Mouse (Mus musculus) midbrain, embryonic 15.5 days (tissue): ENCODE measurements around the gene Atxn7l1. TPM values are rescaled to one million over a fixed set of nuclear protein-coding genes. Genes with fewer than 3 reads are reported as not detected.

Experiments
- ATAC-seq: fragments of 200-750 bp; cut with Nextera tagmentation; replicated peaks from 2 replicates; pipeline ENCODE4 v1.8.0; 2017; ENCODE audit warnings: moderate TSS enrichment
- H3K27ac ChIP-seq: fragments of 300-500 bp; sonication (generic); 2 replicates; pipeline ENCODE4 v1.5.1; 2015; ENCODE audit warnings: mild to moderate bottlenecking, inconsistent platforms
- H3K27me3 ChIP-seq: fragments of 300-500 bp; sonication (generic); replicated peaks from 2 replicates; pipeline ENCODE4 v1.6.1; 2015; ENCODE audit warnings: inconsistent platforms
- H3K36me3 ChIP-seq: fragments of 300-500 bp; sonication (generic); replicated peaks from 2 replicates; pipeline ENCODE4 v1.6.1; 2015; ENCODE audit warnings: inconsistent platforms
- H3K4me1 ChIP-seq: fragments of 300-500 bp; sonication (generic); 2 replicates; pipeline ENCODE4 v1.6.1; 2015; ENCODE audit warnings: inconsistent platforms
- H3K4me2 ChIP-seq: fragments of 300-500 bp; sonication (generic); 2 replicates; pipeline ENCODE4 v1.6.1; 2015; ENCODE audit warnings: inconsistent platforms, mild to moderate bottlenecking, moderate library complexity
- H3K4me3 ChIP-seq: fragments of 300-500 bp; sonication (generic); 2 replicates; pipeline ENCODE4 v1.5.1; 2015; ENCODE audit warnings: mild to moderate bottlenecking, inconsistent platforms
- H3K9ac ChIP-seq: fragments of 300-500 bp; sonication (generic); 2 replicates; pipeline ENCODE4 v1.6.1; 2015; ENCODE audit warnings: mild to moderate bottlenecking, inconsistent platforms
- H3K9me3 ChIP-seq: fragments of 300-500 bp; sonication (generic); 2 replicates; pipeline ENCODE4 v1.6.1; 2016; ENCODE audit warnings: inconsistent platforms
- WGBS: fragments of 180-500 bp; shearing (Covaris S2); methylation state at CpG from one replicate; pipeline ENCODE4 v1.1.7; 2015; ENCODE audit warnings: mixed read lengths; 5-methylcytosine and 5-hydroxymethylcytosine counted together
- polyA plus RNA-seq: library from polyadenylated mRNA; unstranded; fragments of >200 nt; fragmentation: Nextera tagmentation; extraction: Ambion mirVana; gene quantifications from 2 replicates; pipeline ENCODE4 v1.2.1, GENCODE M21; 2015

Gene Atxn7l1
- polyA plus RNA-seq, 1 experiment from 2014 or later, result 24.4 TPM

DNA sequence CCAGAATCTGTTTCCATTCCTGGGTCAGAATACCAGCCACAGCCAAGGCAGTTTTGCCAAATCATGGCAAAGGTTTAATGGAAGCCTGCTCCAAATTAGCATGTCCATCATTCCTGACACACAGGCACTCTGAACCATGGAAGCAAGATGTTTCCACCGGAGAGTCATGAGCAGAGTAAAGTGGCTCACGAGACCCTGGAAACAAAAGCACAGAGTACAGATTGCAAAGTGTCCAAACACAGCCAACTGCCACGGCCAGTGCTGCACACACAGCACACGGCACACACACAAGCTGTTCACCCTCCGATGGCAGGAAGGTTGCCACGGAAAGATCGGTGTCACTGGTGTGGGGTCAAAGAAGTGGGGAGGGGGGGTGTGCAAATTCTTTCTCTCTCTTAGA lies 18.8 kb upstream of the Atxn7l1 start:
- peaks cover 9% of the 10 kb centered on the region; the same call in 1 of the 2 replicates for H3K4me1 ChIP-seq
- H3K9me3 ChIP-seq, result no peaks in the 10 kb centered on the region
- H3K27ac ChIP-seq, result no peak overlapping the region
- H3K36me3 ChIP-seq, result no peaks in the 10 kb centered on the region
- no peak overlapping the region for H3K4me3 ChIP-seq
- 43% methylated on average over 7 of the region's 7 CpGs for WGBS
- no peak overlapping the region for H3K9ac ChIP-seq
- H3K4me2 ChIP-seq, result no peak overlapping the region
- ATAC-seq, result no peak
- H3K27me3 ChIP-seq, result no peaks in the 10 kb centered on the region

DNA sequence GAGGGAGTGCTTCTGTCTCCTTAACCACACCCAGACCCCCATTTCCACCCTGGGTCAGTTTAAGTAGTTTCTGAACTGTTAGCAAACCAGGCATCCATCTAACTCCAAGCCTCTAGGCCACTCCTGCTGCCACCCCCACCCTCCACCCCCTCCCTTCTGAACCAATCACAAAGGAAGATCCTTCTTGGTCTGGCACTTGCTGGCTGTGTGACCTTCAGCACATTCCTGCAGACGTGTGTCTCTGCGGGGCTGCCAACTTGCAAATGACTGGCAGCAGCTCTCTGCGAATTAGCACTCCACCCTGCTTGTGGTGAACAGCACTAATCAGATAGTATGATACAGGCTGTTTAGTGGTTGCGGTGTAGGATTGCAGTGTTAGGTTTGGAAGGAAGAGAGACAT lies 18.1 kb upstream of the Atxn7l1 start:
- Histone ChIP-seq H3K9ac (no peak overlapping the region), H3K27ac (no peak overlapping the region), H3K9me3 (no peaks in the 10 kb centered on the region), H3K4me2 (no peak overlapping the region), H3K4me1 (peaks cover 9% of the 10 kb centered on the region; the same call in 1 of the 2 replicates), H3K4me3 (no peak overlapping the region), H3K27me3 (no peaks in the 10 kb centered on the region), H3K36me3 (no peaks in the 10 kb centered on the region)
- ATAC-seq, result no peak
- 17% methylated on average over 4 of the region's 4 CpGs for WGBS

DNA sequence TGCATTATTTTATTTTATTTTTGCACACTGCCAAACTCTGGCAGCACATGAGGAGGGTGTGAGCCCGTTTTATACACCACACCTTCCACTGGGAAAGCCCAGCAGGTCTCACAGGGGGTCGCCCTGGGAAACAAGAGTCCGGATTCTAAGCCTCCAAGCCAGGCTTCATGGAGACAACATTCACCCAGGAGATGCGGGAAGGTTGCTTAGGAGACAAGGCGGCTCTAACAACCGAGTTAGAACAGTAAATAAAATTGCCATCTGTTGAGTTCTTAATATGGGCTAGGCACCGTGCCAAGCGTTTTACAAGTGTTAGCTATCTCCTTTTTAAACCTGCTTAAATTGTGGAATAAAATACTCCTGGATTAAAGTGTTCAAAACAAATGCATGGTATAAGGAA lies 17.1 kb upstream of the Atxn7l1 start:
- Histone ChIP-seq H3K4me3 (no peak overlapping the region), H3K4me2 (no peak overlapping the region), H3K9me3 (no peaks in the 10 kb centered on the region), H3K9ac (no peak overlapping the region), H3K36me3 (no peaks in the 10 kb centered on the region), H3K27me3 (no peaks in the 10 kb centered on the region), H3K27ac (no peak overlapping the region), H3K4me1 (peaks cover 9% of the 10 kb centered on the region; the same call in 1 of the 2 replicates)
- ATAC-seq, result no peak
- WGBS, result 40% methylated on average over 8 of the region's 8 CpGs

DNA sequence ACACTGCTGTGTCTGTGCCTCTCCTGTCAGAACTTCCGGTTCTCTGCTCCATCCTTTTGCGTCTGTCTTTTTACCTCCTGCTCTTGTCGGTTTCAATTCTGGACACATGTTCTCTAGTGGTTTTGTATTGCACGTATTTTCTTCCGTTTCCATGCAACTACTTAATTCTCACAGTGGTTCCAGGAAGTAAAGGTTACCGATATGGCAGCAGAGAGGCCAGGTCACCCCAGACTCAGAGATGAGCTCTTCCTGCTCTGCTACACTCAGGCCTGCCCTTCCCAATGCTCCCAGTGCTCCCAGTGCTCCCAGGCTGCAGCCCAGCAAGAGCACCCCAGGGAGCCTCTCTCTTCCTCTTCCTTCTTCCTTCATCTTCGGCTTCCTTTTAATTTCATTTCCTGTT lies 15.7 kb upstream of the Atxn7l1 start:
- H3K9ac ChIP-seq, result no peak overlapping the region
- no peak overlapping the region for H3K4me3 ChIP-seq
- H3K36me3 ChIP-seq, result no peaks in the 10 kb centered on the region
- peaks cover 9% of the 10 kb centered on the region; the same call in 1 of the 2 replicates for H3K4me1 ChIP-seq
- no peak for ATAC-seq
- H3K27me3 ChIP-seq, result no peaks in the 10 kb centered on the region
- H3K27ac ChIP-seq, result no peak overlapping the region
- H3K4me2 ChIP-seq, result no peak overlapping the region
- no peaks in the 10 kb centered on the region for H3K9me3 ChIP-seq
- 75% methylated on average over 7 of the region's 7 CpGs for WGBS

DNA sequence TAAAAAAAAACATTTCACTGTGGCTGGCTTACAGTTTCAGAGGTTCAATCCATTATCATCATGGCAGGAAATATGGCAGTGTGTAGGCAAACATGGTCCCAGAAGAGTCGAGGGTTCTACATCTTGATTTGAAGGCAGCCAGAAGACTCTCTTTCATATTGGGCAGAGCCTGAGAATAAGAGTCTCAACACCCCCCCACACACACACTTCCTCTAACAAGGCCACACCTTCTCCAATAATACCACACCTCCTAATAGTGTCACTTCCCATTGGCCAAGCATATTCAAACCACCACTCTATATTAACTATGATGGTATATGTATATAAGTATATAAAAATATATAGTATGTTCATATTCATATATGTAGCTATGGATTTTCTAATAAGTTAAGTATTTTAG lies 9.6 kb upstream of the Atxn7l1 start:
- ATAC-seq, result no peak
- WGBS, result 89% methylated on average over 1 of the region's 1 CpGs

DNA sequence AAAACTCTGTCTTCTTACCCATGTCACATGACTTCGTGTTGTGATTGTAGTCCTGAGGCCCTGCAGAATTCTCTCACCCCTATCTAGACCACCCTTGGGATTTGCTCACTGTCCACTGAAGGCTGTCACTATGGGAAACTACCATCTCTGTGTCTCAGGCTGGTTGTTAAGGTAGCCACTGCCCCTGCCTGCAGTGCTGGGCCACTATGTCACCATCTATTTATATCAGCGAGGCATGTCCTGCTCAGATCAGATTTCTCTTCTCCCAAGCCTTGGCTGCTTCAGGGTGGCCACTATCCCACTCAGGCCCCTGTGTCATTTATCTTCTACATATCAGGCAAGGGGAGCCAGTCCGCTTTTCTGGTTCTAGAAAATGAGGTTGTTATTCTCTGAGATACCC lies 8.4 kb upstream of the Atxn7l1 start:
- Histone ChIP-seq H3K27me3 (no peaks in the 10 kb centered on the region), H3K27ac (no peak overlapping the region), H3K9ac (no peak overlapping the region), H3K4me3 (no peak overlapping the region), H3K4me2 (no peak overlapping the region), H3K4me1 (no peaks in the 10 kb centered on the region), H3K9me3 (no peaks in the 10 kb centered on the region), H3K36me3 (no peaks in the 10 kb centered on the region)
- 91% methylated on average over 3 of the region's 3 CpGs for WGBS
- no peak for ATAC-seq

More for the DNA sequence above, 9.6 kb upstream of the Atxn7l1 start:
- Histone ChIP-seq H3K4me1 (no peaks in the 10 kb centered on the region), H3K9ac (no peak overlapping the region), H3K27me3 (no peaks in the 10 kb centered on the region), H3K9me3 (no peaks in the 10 kb centered on the region), H3K4me2 (no peak overlapping the region), H3K36me3 (no peaks in the 10 kb centered on the region), H3K4me3 (no peak overlapping the region), H3K27ac (no peak overlapping the region)

DNA sequence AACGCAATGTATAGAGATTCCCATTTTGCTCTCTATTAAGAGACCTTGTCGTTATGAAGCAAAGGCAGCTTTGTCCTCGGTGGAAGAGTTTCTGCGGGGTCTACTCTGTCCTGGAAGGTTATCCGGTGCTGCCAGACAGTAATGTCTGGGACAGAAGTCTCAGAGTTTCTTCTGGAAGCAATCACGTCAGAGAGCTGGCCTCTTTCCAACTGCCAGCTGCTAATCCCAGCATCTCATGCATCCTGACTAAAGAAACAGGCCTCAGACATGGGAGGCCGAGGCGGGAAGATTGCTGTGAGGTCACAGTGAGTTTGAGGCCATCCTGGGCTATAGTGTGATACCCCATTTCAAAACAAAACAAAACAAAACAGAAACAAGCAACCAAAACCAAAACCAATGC lies 3.0 kb upstream of the Atxn7l1 start:
- H3K4me2 ChIP-seq, result no peak overlapping the region
- no peak for ATAC-seq
- H3K4me1 ChIP-seq, result peaks cover 18% of the 10 kb centered on the region
- no peak overlapping the region for H3K27ac ChIP-seq
- H3K4me3 ChIP-seq, result no peak overlapping the region
- H3K36me3 ChIP-seq, result no peaks in the 10 kb centered on the region
- peaks cover 5% of the 10 kb centered on the region; the same call in 1 of the 2 replicates for H3K27me3 ChIP-seq
- no peak overlapping the region for H3K9ac ChIP-seq
- H3K9me3 ChIP-seq, result no peaks in the 10 kb centered on the region
- 68% methylated on average over 8 of the region's 8 CpGs for WGBS

DNA sequence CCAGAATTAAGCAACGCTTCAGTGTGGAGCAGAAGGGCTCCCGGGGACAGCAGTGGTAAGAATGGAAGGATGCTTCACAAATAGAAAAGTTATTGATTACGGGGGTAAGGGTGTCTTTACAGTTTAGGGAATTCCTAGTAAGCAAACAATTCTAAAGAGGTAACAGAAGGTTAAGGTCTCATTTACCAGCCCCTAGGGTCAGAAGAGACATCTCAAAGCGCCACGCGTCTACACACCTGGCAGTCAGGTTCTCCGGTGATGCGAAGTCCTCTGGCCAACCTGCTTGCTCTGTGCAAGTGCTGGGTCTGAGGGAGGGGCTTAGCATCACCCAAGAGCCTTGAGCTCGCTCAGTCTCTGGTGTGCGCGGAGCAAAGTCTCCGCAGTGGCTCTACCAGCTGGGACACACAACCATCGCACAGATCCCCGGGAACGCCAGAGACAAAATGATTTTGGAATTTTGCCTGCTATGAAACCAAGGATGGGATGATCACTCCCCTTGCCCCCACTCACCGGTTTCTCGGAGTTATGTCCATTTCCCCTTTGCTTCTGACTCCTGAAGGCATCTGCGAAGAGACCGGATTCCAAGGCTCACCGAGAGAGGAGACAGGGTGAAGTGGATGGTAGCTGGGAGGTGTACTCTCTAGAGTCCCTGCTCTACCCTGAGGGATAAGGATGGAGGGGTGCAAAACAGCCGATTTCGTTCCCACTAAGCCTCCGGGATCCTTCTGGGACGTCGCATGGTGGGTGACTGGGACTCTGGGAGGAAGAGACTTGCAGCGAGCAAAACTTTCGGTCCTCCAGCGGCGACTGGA lies 665 bp upstream of the Atxn7l1 start:
- no peak overlapping the region for H3K27ac ChIP-seq
- H3K4me1 ChIP-seq, result peaks cover 31% of the 10 kb centered on the region
- H3K9me3 ChIP-seq, result no peaks in the 10 kb centered on the region
- peak overlapping the region; percentile 94 for H3K4me2 ChIP-seq
- ATAC-seq, result peak; percentile 80
- peak overlapping the region; percentile 51 for H3K9ac ChIP-seq
- 5% methylated on average over 29 of the region's 29 CpGs for WGBS
- H3K36me3 ChIP-seq, result no peaks in the 10 kb centered on the region
- H3K27me3 ChIP-seq, result peaks cover 5% of the 10 kb centered on the region; the same call in 1 of the 2 replicates
- peak overlapping the region; percentile 64 for H3K4me3 ChIP-seq

DNA sequence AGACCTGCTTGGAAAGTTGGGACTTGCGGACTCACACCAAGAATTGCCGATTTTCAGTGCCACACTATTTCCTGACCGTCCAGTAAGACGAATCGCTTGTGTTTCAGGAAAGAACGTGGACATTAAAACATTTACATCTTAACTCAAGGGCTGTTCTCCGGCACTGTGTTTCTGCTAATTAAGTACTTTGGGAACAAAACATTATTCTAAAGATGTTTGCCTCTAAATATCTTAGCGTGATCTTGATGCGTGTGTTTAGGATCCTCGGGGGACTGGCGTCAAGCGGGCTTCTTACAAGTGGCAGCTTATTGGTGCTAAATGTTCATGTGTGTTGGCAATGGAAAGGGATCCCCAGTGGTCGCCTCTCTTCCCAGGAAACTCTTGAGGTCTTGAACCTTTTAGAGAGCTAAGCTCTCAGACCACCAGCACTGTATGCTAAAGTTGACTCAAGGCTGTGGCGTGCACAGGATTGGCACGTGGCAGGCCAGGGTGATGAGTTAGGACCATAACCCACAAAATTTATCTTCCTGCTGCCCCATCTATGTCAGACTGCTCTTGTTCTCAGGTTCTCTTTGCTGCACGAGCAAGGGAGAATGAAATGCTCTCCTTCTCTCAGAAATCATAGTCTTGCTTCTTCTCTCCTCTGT lies 2.2 kb downstream of the Atxn7l1 start:
- Histone ChIP-seq H3K9ac (no peak overlapping the region), H3K27ac (no peak overlapping the region), H3K4me2 (peak overlapping the region; percentile 94; the same call in 1 of the 2 replicates), H3K4me1 (peaks cover 32% of the 10 kb centered on the region), H3K9me3 (no peaks in the 10 kb centered on the region), H3K27me3 (peaks cover 5% of the 10 kb centered on the region; the same call in 1 of the 2 replicates), H3K4me3 (no peak overlapping the region), H3K36me3 (no peaks in the 10 kb centered on the region)
- no peak for ATAC-seq
- 94% methylated on average over 16 of the region's 16 CpGs for WGBS

DNA sequence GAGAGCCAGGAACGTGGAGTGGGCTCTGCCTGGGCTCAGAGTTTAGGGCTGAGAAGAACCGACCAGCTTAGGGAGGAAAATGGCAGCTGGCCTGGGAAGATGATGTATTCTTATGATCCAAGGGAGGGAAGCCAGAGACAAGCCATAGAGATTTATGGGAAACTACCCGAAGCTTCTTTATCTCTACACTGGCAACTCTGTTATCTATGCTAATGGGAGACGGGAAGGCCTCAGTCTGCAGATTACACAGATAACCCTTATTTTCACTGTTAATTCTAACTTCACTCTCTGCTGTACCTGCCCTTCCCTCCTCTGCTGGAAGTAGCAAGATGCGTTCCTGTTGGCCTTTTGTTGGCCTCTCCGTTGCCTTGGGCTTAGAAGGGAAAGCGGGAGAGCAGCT lies 5.6 kb downstream of the Atxn7l1 start:
- Histone ChIP-seq H3K27me3 (no peaks in the 10 kb centered on the region), H3K9me3 (no peaks in the 10 kb centered on the region), H3K9ac (no peak overlapping the region), H3K4me3 (no peak overlapping the region), H3K4me1 (peaks cover 32% of the 10 kb centered on the region), H3K27ac (no peak overlapping the region), H3K4me2 (no peak overlapping the region), H3K36me3 (no peaks in the 10 kb centered on the region)
- no peak for ATAC-seq
- 83% methylated on average over 7 of the region's 7 CpGs for WGBS

DNA sequence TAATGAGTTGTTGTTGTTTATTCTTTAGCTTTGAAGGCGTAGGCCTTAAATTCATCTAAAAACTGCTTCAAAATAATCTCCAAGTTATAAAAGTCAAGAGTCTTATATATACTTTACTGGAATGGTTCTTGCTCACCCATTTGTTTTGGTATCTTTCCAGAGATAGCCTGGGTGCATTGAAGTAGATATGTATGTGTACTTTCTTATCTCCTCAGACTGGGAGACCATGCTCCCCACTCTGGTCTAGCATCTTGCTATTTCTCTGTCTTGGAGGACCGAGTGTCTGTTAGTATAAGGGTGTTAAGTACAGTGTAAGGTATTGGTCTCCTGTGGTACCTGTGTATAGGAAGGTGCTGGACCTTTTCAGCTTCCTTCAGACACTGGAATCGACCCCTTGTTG lies 6.4 kb downstream of the Atxn7l1 start:
- Histone ChIP-seq H3K36me3 (no peaks in the 10 kb centered on the region), H3K27me3 (no peaks in the 10 kb centered on the region), H3K27ac (no peak overlapping the region), H3K9me3 (no peaks in the 10 kb centered on the region), H3K4me1 (peaks cover 27% of the 10 kb centered on the region), H3K4me2 (no peak overlapping the region), H3K4me3 (no peak overlapping the region), H3K9ac (no peak overlapping the region)
- ATAC-seq, result no peak
- 92% methylated on average over 3 of the region's 3 CpGs for WGBS

DNA sequence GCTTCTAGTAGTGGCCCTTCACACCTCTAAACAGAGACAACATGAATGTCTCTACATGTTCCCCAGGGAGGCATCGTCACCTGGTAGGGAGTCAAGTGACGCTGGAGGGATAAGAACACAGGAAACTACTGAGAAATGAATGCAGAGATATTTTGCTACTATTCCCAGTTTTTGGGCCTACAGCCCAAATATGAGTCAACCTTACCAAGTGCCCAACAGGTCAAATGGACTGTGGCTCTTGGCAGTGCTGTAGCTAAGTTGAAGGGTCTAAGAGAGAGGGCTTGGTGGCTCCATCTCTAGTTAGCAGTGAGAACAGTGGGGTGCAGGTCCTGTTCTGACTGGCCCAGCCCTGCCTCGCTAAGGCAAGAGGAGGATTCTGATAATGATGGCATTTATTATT lies 7.2 kb downstream of the Atxn7l1 start:
- Histone ChIP-seq H3K27me3 (no peaks in the 10 kb centered on the region), H3K27ac (no peak overlapping the region), H3K36me3 (no peaks in the 10 kb centered on the region), H3K4me3 (no peak overlapping the region), H3K9ac (no peak overlapping the region), H3K4me2 (no peak overlapping the region), H3K4me1 (peaks cover 24% of the 10 kb centered on the region), H3K9me3 (no peaks in the 10 kb centered on the region)
- WGBS, result 89% methylated on average over 3 of the region's 3 CpGs
- ATAC-seq, result no peak
